Mouse (Mus musculus): Measurements from ENCODE around the gene Thsd4.
"Not testable (repeated sequence)": the region's sequence is repeated elsewhere in the genome, so short reads cannot be mapped to it uniquely, and the experiment has no call there.

The Thsd4 gene

GRCm38 (mm10) chr9:59989864-59990263 is 532.0 kb downstream of the Thsd4 start:
- DNase-seq (ENCODE audit: low spot score in 2 of 2), result peak; percentile 53 to 55

GRCm38 (mm10) chr9:59985900-59986572 is 535.8 kb downstream of the Thsd4 start:
- no peak for DNase-seq (ENCODE audit: low spot score in 2 of 2)

DNA sequence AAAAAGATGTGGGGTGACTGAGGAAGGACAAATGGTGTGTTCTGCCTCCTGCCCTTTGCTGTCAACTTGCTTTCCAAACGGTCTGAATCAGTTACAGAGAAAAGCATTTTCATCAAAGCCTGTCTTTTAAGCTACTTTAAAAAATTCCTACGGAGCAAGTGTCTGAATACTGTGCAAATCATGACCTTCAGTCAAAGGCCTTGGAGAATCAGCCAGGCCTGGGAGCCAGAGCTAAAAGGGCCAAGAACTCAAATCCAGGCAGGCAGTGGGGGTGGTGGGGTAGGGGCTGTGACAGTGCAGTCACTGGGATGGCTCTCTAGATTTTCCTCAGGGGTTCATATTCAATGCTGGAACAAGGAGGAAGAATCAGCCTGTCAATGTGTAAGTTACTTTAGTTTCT is 540.7 kb downstream of the Thsd4 start:
- no peak for DNase-seq (ENCODE audit: low spot score in 2 of 2)

DNA sequence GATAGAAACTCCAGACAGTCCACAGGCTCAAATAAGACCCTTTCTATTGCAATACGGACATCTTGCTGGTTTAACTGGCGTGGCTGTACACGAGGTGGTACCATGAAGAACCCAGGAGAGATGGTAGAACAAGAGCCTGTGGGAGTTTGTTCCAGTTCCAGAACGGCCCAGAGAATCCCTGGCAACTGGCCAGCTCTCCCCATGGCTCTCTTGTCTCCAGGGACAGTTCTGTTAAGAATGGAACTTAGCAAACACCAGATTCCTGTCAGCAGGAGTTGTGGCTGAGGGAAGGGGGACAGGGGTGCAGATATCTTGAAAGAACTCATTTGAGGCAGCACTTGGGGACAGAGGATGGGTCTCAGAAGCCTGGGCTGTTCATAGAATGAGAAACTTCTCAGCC is 550.6 kb downstream of the Thsd4 start:
- DNase-seq (ENCODE audit: low spot score in 2 of 2), result no peak

GRCm38 (mm10) chr9:59969383-59969782 is 552.5 kb downstream of the Thsd4 start:
- peak in 1 of 2 experiments; percentile 30 for DNase-seq (ENCODE audit: low spot score in 2 of 2)

DNA sequence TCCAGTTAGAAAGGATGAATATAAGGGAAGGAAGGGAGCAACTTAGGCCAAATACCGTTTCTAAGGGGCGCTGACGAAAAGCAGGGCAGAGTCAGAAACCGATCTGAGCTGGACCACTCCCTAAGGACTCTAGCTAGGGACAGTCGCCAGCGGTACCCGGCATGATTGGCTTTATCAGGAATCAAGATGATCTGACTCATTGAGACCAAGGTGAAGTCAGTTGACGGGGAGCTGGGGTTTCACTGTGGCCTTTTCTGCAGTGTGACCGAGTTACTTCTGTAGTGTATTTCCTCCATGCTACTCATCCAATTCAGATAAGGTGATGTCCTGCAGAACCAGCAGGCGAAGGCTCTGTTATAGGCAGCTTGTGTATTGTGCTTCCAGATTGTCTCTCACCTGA is 556.8 kb downstream of the Thsd4 start:
- no peak for DNase-seq (ENCODE audit: low spot score in 2 of 2)

DNA sequence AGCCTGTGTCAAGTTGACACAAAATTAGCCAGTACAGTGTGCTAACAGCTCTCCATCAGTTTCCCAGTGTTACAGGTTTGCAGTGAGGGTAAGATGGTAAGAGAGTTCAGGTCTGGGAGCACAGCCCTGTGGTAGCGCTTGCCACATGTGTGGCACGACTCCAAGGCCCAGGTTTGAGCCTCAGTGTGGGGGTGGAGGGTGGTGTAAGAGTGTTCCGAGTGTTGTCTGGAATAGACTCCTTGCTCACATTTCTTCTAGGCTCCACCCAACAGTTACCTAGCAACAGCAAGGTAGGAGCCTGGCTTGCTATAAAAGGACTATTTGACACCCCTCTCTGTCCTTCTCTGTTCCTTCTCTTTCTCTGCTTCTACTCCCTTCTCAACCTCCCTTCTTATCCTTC is 557.5 kb downstream of the Thsd4 start:
- peak in 1 of 2 experiments; percentile 34 for DNase-seq (ENCODE audit: low spot score in 2 of 2)

DNA sequence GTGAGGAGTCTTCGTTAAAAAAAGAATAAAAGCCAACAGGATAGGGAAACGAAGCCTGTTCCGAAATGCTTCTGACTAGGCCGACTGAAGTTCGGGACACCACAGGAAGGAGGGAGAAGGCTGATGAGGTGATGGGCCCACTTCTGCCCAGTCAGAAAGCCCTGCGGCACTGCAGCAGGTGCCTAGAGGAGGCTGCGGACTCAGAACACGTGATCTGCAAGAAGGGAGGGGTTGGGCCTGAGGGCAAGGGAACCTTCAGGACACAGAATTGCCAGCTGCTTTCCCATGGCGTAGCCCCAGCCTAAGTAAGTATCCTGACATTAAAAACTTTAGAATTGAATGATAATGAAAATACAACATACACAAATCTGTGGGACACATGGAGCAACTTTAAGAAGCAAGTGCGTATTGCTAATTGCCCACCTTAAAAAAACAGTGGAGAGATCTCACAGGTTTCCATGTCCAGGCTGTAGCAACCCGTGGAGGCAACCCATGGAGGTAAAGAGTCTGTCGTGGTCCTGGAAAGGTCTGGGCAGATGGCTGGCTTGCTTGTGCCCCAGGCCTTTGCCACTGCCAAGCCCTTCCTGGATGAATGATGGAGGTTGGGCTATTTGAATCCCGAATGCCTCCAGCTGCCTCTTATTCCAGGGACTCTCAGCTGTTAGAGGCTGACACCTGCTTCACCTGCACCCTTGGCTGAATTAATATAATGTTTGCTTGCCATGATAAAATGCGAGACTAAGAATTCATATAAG is 560.5 kb downstream of the Thsd4 start:
- DNase-seq (ENCODE audit: low spot score in 2 of 2), result no peak

- DNase-seq (ENCODE audit: low spot score in 2 of 2), result no peak
Measured at GRCm38 (mm10) chr9:59960559-59960958, 561.3 kb downstream of the Thsd4 start, which contains the start of gene Nr2e3. Gene Nr2e3 (minus strand): TSS chr9:59960659.

DNA sequence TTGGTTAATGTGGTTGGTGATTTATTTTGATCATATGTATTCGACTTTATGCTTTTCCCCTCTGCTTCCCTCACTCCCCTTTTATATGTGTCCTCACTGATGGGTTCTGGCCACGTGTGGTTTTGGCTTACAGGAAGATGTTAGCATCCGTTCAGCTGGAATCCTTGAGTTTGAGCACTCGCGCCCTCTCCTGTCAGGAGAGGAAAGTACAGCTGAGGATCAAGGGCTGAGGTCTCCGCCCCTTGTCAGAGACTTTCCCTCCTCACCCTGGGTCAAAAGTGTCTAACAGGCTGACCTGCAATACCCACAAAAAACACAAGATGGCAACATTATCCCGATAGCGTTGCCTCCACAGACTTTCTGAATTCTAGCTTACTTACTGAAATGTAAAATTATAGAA is 562.6 kb downstream of the Thsd4 start:
- peak; percentile 51 to 54 for DNase-seq (ENCODE audit: low spot score in 2 of 2)

- not testable (repeated sequence) for DNase-seq (ENCODE audit: low spot score in 2 of 2)
Measured at GRCm38 (mm10) chr9:59958115-59958514, 563.7 kb downstream of the Thsd4 start.

GRCm38 (mm10) chr9:59956496-59956895 is 565.4 kb downstream of the Thsd4 start:
- DNase-seq (ENCODE audit: low spot score in 2 of 2), result no peak

GRCm38 (mm10) chr9:59955692-59956091 is 566.2 kb downstream of the Thsd4 start:
- DNase-seq (ENCODE audit: low spot score in 2 of 2), result no peak

DNA sequence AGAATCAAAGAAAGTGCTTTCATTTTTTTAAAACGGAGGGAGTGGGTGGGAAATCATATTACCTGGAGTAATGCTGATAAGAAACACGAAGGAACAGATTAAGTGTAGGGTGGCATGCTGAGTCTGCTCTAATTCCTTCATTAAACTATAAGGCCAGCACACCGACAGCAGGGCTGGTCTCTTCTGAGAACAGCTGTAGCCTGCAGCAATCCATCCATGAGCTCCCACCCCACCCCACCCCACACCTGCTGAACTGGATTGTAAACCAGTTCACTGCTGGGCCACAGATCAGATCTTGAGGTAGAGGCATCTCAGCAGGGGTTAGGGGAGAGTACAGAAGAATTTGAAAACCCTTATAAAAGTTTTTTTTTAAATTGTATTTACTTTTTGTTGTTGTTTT is 566.6 kb downstream of the Thsd4 start:
- no peak for DNase-seq (ENCODE audit: low spot score in 2 of 2)

- no peak for DNase-seq (ENCODE audit: low spot score in 2 of 2)
Measured at GRCm38 (mm10) chr9:59953556-59953955, 568.3 kb downstream of the Thsd4 start.

GRCm38 (mm10) chr9:59952515-59953070 is 569.3 kb downstream of the Thsd4 start:
- DNase-seq (ENCODE audit: low spot score in 2 of 2), result no peak

GRCm38 (mm10) chr9:59951943-59952342 is 569.9 kb downstream of the Thsd4 start:
- DNase-seq (ENCODE audit: low spot score in 2 of 2), result no peak

DNA sequence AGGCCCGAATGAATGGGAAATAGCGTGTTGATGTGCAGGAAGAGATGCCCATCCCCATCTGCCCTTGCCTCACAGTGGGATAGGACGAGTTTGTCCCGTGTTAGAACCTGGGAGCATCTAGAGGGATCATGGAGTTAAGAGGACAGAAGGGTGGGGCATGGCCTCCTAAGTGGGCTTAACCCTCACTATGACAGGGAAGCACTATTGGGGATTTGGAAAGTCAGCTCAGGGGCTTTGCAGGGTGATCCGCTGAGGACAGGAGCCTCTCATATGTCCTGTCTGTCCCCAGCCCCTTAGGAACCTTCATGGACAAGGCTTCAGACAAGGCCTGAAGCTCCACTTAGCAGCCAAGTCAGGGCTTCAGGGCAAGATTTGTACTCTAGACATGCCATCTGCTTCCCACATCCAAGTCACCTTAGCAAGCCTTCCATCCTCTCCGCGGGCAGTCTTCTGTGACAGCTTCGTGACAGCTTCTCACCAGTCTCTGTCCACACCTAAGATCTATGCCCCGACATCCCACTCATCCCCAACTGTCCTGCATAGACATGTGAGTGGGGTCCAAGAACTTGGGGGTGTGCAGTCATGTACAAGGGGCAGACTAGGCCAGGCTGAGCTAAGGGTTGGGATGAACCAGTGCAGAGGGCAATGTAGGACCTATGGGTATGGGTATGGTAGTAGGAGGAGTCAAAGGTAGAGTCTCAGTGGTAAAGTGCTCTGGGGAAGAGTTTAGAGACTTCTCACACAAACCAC is 570.7 kb downstream of the Thsd4 start:
- DNase-seq (ENCODE audit: low spot score in 2 of 2), result no peak

GRCm38 (mm10) chr9:59949981-59950380 is 571.9 kb downstream of the Thsd4 start:
- DNase-seq (ENCODE audit: low spot score in 2 of 2), result no peak

- DNase-seq (ENCODE audit: low spot score in 2 of 2), result no peak
Measured at GRCm38 (mm10) chr9:59949511-59949910, 572.3 kb downstream of the Thsd4 start.

DNA sequence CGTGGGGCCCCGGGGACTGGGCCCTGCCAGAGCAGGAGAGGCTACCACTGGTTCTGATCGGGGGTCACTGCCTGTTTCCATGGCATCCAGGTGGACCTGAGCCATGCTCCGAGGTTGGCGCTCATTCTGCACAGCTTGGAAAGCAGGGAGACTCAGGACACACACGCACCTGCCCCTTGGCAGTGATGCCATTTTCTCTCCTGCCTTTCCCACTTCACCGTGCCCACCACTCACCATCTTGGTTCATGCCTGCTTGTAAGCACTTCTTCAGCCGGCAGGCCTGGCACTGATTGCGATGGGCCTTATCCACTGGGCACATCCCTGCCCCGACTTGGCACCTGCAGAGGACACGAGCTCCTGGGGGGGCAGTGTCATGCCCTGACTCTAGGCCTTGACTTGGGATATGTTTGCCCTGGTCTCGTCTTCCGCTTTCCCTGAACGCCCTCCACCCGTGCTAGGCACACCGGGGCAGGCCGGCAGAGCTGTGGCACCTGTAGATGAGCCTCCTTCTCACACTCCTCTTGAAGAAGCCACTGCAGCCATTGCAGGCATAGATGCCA is 573.1 kb downstream of the Thsd4 start:
- no peak for DNase-seq (ENCODE audit: low spot score in 2 of 2)

GRCm38 (mm10) chr9:59948226-59948625 is 573.6 kb downstream of the Thsd4 start:
- no peak for DNase-seq (ENCODE audit: low spot score in 2 of 2)
